Mouse (Mus musculus): ENCODE measurements around the gene 1700123O20Rik. TPM values are rescaled to one million over a fixed set of nuclear protein-coding genes. Genes with fewer than 3 reads are reported as not detected.

The 1700123O20Rik gene
- total RNA-seq, 1 experiment from 2014 or later = 47.8 TPM

DNA sequence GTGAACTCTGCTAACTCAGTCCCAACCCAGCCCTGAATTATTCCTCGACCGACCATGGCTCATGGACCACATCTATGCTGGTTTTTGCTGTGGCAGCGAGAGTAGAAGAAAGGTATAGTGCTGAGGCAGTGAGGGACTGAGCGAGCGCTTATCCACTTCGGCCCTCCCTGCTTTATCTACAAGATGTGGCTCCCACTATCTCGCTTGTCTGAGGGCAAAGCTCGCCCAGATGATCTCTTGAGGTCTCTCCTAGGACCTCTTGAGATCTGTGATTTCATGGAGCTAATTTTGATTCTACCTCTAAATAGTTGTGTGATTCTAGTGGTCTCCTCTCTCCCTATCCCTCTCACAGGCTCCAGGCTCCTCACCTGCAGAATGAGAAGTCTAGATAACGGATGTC is 23.0 kb downstream of the 1700123O20Rik start:
- ATAC-seq (replicated peaks in 1 of 2; ENCODE audit: insufficient read depth in 1 of 2, low FRiP score in 2 of 2, low TSS enrichment in 1 of 2, low read depth in 1 of 2, poor library complexity in 2 of 2, severe bottlenecking in 2 of 2) = no peak

DNA sequence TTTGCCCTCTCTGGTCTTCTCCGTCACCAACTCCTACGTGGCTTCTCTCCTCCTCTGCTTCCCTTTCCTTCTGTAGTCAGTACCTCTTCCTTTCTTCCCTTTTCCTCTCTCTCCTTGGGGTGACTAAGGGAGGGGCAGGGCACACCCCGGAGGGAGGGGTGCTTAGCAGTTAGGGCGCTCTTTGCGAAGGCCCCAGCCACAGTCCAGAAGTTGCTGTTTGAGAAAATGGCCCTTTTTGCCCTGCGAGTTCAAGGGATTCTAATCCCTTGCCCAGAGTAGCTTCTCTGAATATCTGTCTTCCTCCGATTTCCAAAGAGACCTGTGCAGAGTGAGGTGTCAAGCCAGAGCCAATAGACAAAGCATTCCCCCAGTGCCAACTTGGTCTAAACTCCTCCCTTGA is 26.1 kb downstream of the 1700123O20Rik start, which contains the start of gene Cebpe:
Gene Cebpe (minus strand): TSS at position 101 of the 400 bp plus-strand sequence.
- peak in 1 of 2 experiments; percentile 16; a peak in 1 of 4 replicates for ATAC-seq (replicated peaks in 1 of 2; ENCODE audit: insufficient read depth in 1 of 2, low FRiP score in 2 of 2, low TSS enrichment in 1 of 2, low read depth in 1 of 2, poor library complexity in 2 of 2, severe bottlenecking in 2 of 2)

DNA sequence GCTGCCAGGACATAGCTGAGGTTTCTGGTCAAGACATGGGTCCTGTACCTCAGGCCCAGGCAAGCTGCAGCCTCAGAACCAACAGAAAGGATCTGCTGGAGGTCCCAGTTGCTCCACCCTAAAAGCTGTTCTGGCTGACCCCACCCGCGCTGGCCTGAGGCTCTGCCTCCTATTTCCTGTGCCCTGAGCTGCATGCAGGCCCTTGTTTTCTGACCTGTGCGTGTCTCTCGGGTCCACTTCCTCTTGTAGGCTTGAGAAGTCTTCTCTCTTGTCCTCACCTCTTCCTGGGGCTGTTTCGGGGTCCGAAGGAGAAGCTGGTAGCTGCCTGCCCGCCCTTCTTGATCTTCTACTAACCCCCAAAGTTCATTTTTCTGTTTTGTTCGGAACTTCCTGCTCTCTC is 26.8 kb downstream of the 1700123O20Rik start:
- ATAC-seq (replicated peaks in 1 of 2; ENCODE audit: insufficient read depth in 1 of 2, low FRiP score in 2 of 2, low TSS enrichment in 1 of 2, low read depth in 1 of 2, poor library complexity in 2 of 2, severe bottlenecking in 2 of 2) = peak in 1 of 2 experiments; percentile 32; a peak in 1 of 4 replicates

DNA sequence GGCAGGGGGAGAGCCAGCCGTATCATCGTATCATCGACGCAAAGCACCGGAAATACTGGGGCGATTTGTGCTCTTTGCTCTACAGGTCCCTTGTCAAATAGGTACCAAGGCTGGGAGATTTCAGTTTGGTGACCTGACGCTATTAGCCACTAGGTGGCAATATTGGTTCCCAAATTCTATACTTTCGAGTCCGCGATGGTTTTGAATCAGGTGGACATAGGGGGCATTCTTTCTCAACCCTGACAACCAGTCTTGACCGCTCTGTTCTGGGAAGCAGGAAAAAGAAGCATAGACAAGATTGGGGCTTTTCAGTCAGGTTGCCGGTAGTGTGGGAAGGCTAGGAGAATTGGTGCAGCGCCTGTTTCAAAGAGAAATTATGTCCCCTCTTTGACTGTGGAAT is 28.1 kb downstream of the 1700123O20Rik start:
- peak; percentile 44 to 57; a peak in 3 of 4 replicates for ATAC-seq (replicated peaks in 1 of 2; ENCODE audit: insufficient read depth in 1 of 2, low FRiP score in 2 of 2, low TSS enrichment in 1 of 2, low read depth in 1 of 2, poor library complexity in 2 of 2, severe bottlenecking in 2 of 2)

DNA sequence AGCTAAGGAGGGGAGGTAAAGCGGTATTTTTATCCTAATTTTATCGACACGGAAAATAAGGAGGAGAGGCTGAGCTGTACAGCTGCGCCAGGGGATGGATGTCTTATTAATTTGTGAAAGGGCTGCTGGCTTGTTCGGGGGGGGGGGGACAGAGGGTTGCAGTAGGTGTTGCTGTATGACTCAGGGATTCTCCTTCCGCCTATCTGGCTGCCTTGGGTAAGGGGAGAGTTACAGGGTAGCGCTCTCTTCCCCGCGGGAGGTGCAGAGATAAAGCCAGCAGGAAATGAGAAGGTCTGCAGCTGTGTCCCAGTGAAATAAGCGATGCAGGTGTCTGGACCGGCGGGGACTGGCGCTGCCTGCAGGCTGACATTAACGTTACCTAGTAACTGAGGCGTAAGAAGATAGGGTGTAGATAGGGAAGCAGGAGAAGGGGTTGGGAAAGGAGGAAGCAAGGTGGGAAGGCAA is 28.6 kb downstream of the 1700123O20Rik start:
- ATAC-seq (replicated peaks in 1 of 2; ENCODE audit: insufficient read depth in 1 of 2, low FRiP score in 2 of 2, low TSS enrichment in 1 of 2, low read depth in 1 of 2, poor library complexity in 2 of 2, severe bottlenecking in 2 of 2) = peak; percentile 41 to 44; a peak in 2 of 4 replicates

DNA sequence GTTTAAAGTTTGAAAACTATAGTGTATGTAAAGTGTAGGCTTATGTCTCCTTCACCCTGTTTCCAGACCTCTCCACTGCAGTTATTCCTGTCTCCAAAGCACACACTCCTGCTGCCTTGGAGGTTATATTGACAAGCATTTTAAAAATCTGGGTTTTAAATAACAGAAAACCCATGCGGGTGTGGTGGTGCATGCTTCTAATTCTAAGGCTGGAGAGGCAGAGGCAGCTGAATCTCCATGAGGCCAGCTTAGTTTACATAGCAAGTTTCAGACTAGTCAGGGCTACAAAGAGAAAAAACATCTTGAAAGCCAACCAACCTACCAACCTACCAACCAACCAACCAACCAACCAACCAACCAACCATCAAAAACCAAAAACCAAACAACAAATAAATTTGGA is 29.4 kb downstream of the 1700123O20Rik start:
- no peak for ATAC-seq (replicated peaks in 1 of 2; ENCODE audit: insufficient read depth in 1 of 2, low FRiP score in 2 of 2, low TSS enrichment in 1 of 2, low read depth in 1 of 2, poor library complexity in 2 of 2, severe bottlenecking in 2 of 2)

DNA sequence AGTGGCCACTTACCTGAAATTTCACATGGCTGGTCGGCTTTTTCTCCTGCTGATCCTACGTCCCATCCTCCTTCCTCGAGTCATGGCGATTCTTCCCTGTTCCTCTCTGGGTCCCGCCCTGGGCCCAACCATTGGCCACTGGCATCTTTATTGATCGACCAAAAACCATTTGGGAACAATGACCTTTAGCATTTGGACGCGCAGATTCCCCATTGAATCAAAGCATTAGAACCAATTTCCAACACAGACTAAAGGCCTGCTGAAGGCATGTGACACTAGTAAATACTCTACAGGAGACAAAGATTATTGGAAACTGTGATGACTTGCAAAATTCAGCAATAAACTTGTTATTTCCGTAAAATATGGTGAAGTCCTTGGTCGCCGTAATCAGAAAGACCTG is 34.0 kb downstream of the 1700123O20Rik start:
- no peak for ATAC-seq (replicated peaks in 1 of 2; ENCODE audit: insufficient read depth in 1 of 2, low FRiP score in 2 of 2, low TSS enrichment in 1 of 2, low read depth in 1 of 2, poor library complexity in 2 of 2, severe bottlenecking in 2 of 2)

DNA sequence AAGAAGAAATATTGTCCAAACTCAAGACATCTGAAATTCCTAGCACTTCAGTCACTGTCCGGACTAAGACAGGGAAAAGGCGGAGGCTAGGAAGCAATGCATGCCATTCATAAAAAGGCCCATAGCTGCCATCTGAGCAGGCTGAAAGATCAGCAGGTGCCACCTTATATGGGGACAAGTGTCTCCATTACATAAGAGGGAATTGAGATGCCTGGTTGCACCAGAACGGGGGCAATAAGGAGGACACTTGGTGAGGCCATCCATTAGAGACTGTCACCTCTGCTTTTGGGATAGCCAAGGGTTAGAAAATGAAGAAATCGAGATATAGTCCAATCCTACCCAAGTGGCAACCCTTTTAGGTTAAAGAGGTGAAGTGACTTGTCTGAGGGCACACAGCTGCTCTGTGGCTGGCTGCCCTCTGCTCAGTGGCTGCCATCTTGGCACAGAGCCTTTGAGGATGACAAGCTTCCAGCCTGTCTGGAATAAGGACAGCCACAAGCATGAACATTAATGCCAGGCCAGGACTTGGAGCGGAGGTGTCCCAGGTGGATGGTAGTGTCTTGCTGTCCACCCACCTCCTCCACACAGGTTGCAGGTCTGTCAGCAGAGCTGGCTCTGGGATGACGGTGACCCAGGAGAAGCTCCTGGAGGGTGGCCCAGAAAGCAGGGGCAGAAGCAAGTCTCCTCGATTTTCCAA is 34.8 kb downstream of the 1700123O20Rik start:
- no peak for ATAC-seq (replicated peaks in 1 of 2; ENCODE audit: insufficient read depth in 1 of 2, low FRiP score in 2 of 2, low TSS enrichment in 1 of 2, low read depth in 1 of 2, poor library complexity in 2 of 2, severe bottlenecking in 2 of 2)

DNA sequence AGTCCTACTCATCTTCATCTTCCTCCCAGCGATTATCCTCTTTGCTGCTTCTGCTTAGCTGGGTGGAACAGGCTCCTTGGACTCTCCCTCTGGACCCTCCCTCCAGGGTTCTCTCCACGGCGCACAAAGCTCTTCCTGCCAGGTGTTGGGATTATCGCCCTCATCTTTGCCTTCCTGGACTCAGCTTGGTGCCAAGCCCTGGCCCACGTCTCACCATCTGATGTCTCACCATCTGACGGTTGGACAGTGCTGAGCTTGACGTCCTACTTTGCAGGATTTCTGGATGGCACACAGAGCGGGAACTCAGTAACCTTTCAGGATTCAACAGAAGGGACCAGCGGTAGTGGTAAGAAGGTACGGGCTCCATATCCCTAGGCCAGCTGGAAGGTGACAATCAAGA is 35.7 kb downstream of the 1700123O20Rik start:
- ATAC-seq (replicated peaks in 1 of 2; ENCODE audit: insufficient read depth in 1 of 2, low FRiP score in 2 of 2, low TSS enrichment in 1 of 2, low read depth in 1 of 2, poor library complexity in 2 of 2, severe bottlenecking in 2 of 2) = no peak

DNA sequence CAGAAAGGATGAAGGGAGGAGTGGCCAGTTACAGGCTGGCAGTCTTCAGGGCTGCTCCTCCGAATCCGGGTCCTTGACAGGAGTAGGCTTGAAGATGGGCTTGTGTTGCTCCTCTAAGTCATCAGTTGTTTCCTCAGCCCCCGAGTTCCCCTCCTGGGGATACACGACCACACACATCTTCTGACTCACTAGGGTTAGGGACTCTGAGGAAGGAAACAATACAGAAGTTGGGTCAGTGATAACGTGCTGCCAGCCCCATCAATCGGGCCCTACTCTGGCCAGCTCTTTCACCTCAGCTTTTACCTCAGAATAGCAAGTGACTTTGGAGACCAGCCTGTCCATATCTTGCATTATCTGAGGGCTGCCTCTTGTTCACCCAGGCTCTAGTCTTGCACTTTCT is 38.0 kb downstream of the 1700123O20Rik start:
- ATAC-seq (replicated peaks in 1 of 2; ENCODE audit: insufficient read depth in 1 of 2, low FRiP score in 2 of 2, low TSS enrichment in 1 of 2, low read depth in 1 of 2, poor library complexity in 2 of 2, severe bottlenecking in 2 of 2) = no peak

DNA sequence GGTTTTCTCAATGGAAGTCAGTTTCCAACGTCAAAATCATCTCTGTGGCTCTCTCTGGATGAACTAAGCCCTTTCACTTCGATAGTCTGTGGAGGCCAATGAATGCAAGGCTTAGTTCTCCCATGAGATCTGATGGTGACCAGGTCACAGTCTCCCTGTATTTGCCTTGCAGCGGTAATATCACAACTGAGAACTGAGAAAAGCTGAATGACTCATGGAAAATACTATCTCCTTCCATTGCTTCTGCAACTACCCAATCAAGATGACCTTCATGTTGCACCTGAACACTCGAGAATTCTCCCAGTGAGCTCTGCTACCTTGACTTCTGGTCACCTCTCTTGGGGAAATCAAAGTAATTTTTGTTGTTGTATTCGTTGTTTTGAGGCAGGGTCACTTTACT is 41.5 kb downstream of the 1700123O20Rik start:
- ATAC-seq (replicated peaks in 1 of 2; ENCODE audit: insufficient read depth in 1 of 2, low FRiP score in 2 of 2, low TSS enrichment in 1 of 2, low read depth in 1 of 2, poor library complexity in 2 of 2, severe bottlenecking in 2 of 2) = no peak

DNA sequence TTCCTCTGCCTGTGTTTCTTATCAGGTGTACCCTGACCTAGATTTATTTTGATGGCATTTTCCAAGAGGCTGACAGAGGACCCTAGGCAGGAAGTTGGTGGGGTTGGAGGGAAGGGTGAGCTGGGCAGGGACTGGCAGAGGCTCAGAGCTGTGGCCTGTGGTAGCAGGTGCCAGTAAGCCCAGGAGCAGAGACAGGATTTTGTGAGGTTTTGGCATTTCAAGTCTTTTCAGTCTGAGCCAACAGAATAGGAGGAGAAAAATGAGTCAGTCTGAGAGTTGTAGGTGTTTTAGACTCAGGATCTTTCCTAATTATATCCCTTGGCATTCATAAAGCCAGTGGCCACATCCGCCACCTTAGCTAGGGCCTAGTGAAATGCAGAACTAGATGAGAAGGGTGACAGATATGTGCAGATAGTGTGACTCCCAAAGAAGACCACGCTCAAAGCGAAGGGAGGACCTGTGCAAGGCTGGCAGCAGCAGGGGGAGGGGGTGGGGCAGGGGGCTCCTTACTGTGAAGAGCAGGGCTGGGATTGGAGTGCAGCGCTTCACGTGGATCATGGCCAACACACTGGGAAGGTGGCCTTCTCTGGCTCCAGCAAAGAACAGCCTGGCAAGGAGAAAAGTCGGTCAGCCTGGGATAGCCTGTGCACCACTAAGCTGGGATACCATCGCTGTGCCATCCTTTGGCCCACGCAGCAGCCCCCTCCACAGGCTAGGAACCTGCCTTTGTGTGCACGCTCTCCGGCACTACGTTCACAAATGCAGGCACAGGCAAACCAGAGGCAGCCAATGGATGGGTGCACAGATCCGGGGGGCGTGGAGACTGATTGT is 43.0 kb downstream of the 1700123O20Rik start:
- peak; percentile 22 to 29; a peak in 2 of 4 replicates for ATAC-seq (replicated peaks in 1 of 2; ENCODE audit: insufficient read depth in 1 of 2, low FRiP score in 2 of 2, low TSS enrichment in 1 of 2, low read depth in 1 of 2, poor library complexity in 2 of 2, severe bottlenecking in 2 of 2)

DNA sequence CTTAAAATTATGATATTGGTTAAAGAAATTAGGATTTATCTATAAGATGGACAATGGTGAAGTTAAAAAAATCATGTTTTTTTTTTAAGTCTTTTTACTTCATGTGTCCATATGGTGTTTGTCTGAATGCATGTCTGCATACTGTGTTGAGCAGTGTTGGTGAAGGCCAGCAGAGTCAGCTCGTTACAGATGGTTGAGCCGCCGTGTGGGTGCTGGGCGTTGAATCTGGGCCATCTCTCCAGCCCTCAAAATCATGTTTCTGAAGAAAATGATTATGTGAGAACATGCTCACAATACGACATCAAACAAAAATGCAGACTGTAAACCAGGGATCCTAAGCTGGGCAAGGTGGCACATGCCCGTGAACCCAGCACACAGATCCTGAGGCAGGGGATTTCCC is 44.3 kb downstream of the 1700123O20Rik start:
- ATAC-seq (replicated peaks in 1 of 2; ENCODE audit: insufficient read depth in 1 of 2, low FRiP score in 2 of 2, low TSS enrichment in 1 of 2, low read depth in 1 of 2, poor library complexity in 2 of 2, severe bottlenecking in 2 of 2) = no peak

DNA sequence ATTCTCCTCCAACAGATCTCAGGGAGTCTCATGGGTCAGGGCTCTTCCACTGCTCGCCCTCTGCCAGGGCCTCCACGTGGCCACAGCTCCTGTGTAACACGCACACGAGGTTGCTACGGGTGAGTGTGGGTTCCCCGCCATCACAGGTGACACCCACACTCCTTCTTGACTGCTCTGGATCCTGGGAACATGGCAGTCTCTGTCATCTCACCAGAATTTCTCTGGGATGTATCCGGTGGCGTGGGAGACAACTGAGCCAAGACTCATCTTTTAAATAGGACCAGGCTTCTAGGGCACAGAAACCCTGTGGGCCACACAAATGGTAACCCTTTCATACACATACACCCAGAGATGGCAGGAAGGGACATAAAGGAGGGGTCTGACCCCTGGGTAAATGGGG is 46.2 kb downstream of the 1700123O20Rik start:
- no peak for ATAC-seq (replicated peaks in 1 of 2; ENCODE audit: insufficient read depth in 1 of 2, low FRiP score in 2 of 2, low TSS enrichment in 1 of 2, low read depth in 1 of 2, poor library complexity in 2 of 2, severe bottlenecking in 2 of 2)

DNA sequence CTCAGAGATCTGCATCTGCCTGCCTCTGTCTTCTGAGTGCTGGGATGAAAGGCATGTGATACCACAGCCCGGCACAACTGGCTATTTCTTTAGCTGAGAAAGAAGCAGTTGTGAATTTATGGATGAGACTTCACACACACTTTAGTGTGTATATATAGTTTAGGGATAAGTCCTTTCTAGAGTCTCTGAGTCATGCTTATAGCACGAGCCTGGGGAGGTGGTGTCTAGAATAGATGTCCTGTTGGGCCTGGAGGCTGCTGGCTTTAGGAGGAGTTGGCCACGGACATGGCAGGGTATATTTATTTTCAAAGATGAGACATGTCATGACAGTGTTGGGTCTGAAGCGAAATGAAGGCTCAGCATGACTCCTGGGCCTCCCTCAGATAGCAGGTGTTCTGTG is 48.0 kb downstream of the 1700123O20Rik start:
- no peak for ATAC-seq (replicated peaks in 1 of 2; ENCODE audit: insufficient read depth in 1 of 2, low FRiP score in 2 of 2, low TSS enrichment in 1 of 2, low read depth in 1 of 2, poor library complexity in 2 of 2, severe bottlenecking in 2 of 2)

DNA sequence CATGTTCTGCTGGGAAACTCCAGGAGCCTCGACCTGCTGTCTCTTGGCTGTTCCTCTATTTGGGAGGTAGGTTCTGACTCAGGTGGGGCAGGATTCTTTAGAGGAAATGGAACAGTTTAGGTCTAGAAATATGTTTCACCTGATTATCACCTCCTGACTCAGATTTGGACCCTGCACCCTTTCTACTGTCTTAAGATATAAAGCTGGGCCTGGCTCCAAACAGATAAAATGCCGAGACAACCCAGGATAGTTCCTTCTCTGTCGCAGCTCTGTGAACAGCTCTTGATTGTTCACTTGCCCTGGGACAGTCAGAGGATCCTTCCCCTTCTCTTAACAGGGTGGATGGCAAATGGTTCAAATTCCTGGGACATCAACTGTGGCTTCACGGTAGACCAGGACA is 49.2 kb downstream of the 1700123O20Rik start:
- no peak for ATAC-seq (replicated peaks in 1 of 2; ENCODE audit: insufficient read depth in 1 of 2, low FRiP score in 2 of 2, low TSS enrichment in 1 of 2, low read depth in 1 of 2, poor library complexity in 2 of 2, severe bottlenecking in 2 of 2)

DNA sequence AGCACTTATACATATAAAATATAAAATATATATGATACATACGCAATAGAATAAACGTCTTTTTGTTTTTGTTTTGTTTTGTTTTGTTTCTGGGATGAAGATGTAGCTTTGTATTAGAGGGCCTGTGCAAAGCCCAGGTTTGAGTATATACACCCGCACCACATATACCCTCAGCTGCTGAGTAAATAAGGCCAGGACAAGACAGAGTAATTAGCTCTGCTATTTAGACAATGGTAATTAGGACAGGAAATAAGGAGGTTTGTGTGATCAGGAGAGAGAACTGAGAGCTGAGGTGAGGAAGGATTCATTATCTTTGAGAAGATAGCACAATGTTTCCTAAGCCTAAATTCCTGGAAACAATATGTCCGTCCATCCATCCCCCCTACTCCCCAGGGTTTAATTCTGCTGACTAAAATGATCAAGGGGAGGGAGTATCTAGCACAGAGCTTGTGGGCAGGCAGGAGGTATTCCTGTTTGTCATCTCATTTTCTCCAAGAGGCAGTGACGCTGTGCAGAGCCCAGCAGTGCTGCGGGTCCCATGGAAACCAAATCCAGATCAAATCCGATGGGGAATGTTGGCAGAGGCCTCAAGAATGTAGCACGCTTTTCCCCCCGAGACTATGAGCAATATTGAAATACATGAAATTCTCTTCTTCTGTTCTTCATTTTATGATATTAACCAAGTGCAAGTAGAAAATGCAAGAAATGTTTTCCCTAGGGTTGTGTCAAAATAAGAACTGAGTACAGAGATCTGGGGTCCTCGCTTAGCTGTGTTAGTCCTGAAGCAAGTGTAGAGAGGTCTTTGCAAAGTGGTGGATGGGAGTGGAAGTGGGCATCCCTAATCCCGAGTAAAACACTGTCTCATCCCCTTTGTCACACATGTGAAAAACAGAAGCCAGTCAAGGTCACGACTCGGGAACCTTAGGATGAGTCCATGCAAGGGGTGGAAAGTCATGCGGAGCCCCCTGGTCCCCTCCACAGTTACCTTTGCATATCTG is 50.8 kb downstream of the 1700123O20Rik start:
- ATAC-seq (replicated peaks in 1 of 2; ENCODE audit: insufficient read depth in 1 of 2, low FRiP score in 2 of 2, low TSS enrichment in 1 of 2, low read depth in 1 of 2, poor library complexity in 2 of 2, severe bottlenecking in 2 of 2) = no peak
